Mouse (Mus musculus): ENCODE measurements around the gene Ptbp3. TPM values are rescaled to one million over a fixed set of nuclear protein-coding genes. Genes with fewer than 3 reads are reported as not detected.
"Not testable (repeated sequence)": the region's sequence is repeated elsewhere in the genome, so short reads cannot be mapped to it uniquely, and the experiment has no call there.

Gene Ptbp3
- total and polyA plus RNA-seq, 2 experiments from 2014 or later: 13.2 to 29.2 TPM

- peak overlapping the region; percentile 58; the same call in 1 of the 2 replicates for H3K9ac ChIP-seq (replicated peaks; ENCODE audit: low read length)
- WGBS: 21% methylated on average over 6 of the region's 6 CpGs
- peak; percentile 8 for DNase-seq (ENCODE audit: low spot score)
These were observed 33.0 kb upstream of the Ptbp3 start for GRCm38 (mm10) chr4:59582186-59582585.

GRCm38 (mm10) chr4:59581314-59582185, 32.4 kb upstream of the Ptbp3 start, which contains the start of gene Hsdl2:
Hsdl2 (plus strand) TSS chr4:59581563.
- under 1% methylated on average over 61 of the region's 61 CpGs for WGBS
- no peaks in the 10 kb centered on the region for H3K9me3 ChIP-seq (ENCODE audit: low read length)
- ATAC-seq: peak; percentile 98

More at GRCm38 (mm10) chr4:59582186-59582585, 33.0 kb upstream of the Ptbp3 start:
- Histone ChIP-seq H3K36me3 (ENCODE audit: insufficient read depth, low read length) (no peaks in the 10 kb centered on the region), H3K4me1 (ENCODE audit: insufficient read depth, low read length) (peaks cover 4% of the 10 kb centered on the region; the same call in 1 of the 2 replicates), H3K4me2 (ENCODE audit: low read depth, low read length) (peak overlapping the region; percentile 84), H3K27me3 (ENCODE audit: insufficient read depth, low read length) (no peaks in the 10 kb centered on the region), H3K9me3 (ENCODE audit: low read length) (no peaks in the 10 kb centered on the region), H3K27ac (0 out of 2 replicates have a peak overlapping the region, but pooled peaks have one; percentile 41), H3K4me3 (ENCODE audit: low read length) (peak overlapping the region; percentile 63)
- no peak for TF ChIP-seq CTCF (IDR thresholded peaks at IDR 0.05; ENCODE audit: low read depth)
- no peak for ATAC-seq

GRCm38 (mm10) chr4:59580495-59581281, 31.5 kb upstream of the Ptbp3 start:
- Histone ChIP-seq H3K4me2 (ENCODE audit: low read depth, low read length) (peak overlapping the region; percentile 84), H3K36me3 (ENCODE audit: insufficient read depth, low read length) (no peaks in the 10 kb centered on the region), H3K4me1 (ENCODE audit: insufficient read depth, low read length) (peaks cover 4% of the 10 kb centered on the region; the same call in 1 of the 2 replicates), H3K27ac (peak overlapping the region; percentile 83), H3K9me3 (ENCODE audit: low read length) (no peaks in the 10 kb centered on the region), H3K27me3 (ENCODE audit: insufficient read depth, low read length) (no peaks in the 10 kb centered on the region), H3K4me3 (ENCODE audit: low read length) (peak overlapping the region; percentile 63), H3K9ac (replicated peaks; ENCODE audit: low read length) (peak overlapping the region; percentile 58)
- DNase-seq (ENCODE audit: low spot score) (peak; percentile 80), ATAC-seq (peak; percentile 57)
- TF ChIP-seq CTCF (IDR thresholded peaks at IDR 0.05; ENCODE audit: low read depth): no peak
- under 1% methylated on average over 23 of the region's 23 CpGs for WGBS

More at GRCm38 (mm10) chr4:59581314-59582185, 32.4 kb upstream of the Ptbp3 start, which contains the start of gene Hsdl2:
- DNase-seq (ENCODE audit: low spot score): peak; percentile 100
- Histone ChIP-seq H3K27ac (peak within 1 kb of the TSS; percentile 83), H3K36me3 (ENCODE audit: insufficient read depth, low read length) (no peaks in the 10 kb centered on the region), H3K4me3 (ENCODE audit: low read length) (peak within 1 kb of the TSS; percentile 63), H3K4me1 (ENCODE audit: insufficient read depth, low read length) (peaks cover 4% of the 10 kb centered on the region; the same call in 1 of the 2 replicates), H3K4me2 (ENCODE audit: low read depth, low read length) (peak within 1 kb of the TSS; percentile 84), H3K27me3 (ENCODE audit: insufficient read depth, low read length) (no peaks in the 10 kb centered on the region), H3K9ac (replicated peaks; ENCODE audit: low read length) (peak within 1 kb of the TSS; percentile 58)
- TF ChIP-seq CTCF (IDR thresholded peaks at IDR 0.05; ENCODE audit: low read depth): no peak

DNA sequence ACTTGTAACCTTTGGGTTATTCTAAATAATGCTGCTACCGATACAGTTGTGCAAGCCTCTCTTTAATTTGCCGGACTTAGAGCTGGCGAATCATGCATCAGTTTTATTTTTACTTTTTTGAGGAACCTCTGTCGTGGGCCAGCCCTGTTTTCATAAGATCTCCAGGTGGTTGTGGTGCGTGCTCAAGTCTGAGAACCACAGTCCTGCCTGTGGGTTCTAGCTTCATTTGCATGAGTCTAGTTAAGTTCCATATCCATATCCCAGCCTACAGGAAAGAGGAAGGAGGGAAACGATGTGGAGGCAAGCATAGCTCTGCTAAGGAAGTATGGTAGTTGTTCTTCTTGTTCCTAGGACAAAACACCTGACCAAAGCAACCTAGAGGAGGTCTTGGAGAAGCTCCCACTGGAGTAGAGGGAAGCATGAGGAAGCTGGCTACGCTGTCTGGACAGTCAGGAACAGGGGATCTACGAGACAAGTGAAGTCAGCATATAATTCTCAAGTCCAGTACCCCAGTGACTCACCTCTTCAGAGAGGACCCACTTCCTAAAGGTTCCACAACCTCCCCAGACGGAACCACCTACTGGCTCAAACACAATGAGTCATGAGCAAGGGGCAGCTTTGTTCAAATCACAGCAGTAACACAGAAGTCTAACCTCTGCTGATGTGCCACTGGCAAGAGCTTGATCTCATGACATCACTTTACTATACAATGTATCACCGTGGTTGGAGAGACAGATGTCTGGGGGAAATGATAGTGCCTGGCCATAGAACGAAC, 26.2 kb upstream of the Ptbp3 start:
- 86% methylated on average over 11 of the region's 11 CpGs for WGBS
- Histone ChIP-seq H3K36me3 (ENCODE audit: insufficient read depth, low read length) (no peaks in the 10 kb centered on the region), H3K4me1 (ENCODE audit: insufficient read depth, low read length) (no peaks in the 10 kb centered on the region), H3K27ac (no peak overlapping the region), H3K27me3 (ENCODE audit: insufficient read depth, low read length) (no peaks in the 10 kb centered on the region), H3K4me2 (ENCODE audit: low read depth, low read length) (no peak overlapping the region), H3K9ac (replicated peaks; ENCODE audit: low read length) (no peak overlapping the region), H3K9me3 (ENCODE audit: low read length) (no peaks in the 10 kb centered on the region), H3K4me3 (ENCODE audit: low read length) (no peak overlapping the region)
- DNase-seq (ENCODE audit: low spot score) (no peak), ATAC-seq (no peak)
- TF ChIP-seq CTCF (IDR thresholded peaks at IDR 0.05; ENCODE audit: low read depth): no peak

DNA sequence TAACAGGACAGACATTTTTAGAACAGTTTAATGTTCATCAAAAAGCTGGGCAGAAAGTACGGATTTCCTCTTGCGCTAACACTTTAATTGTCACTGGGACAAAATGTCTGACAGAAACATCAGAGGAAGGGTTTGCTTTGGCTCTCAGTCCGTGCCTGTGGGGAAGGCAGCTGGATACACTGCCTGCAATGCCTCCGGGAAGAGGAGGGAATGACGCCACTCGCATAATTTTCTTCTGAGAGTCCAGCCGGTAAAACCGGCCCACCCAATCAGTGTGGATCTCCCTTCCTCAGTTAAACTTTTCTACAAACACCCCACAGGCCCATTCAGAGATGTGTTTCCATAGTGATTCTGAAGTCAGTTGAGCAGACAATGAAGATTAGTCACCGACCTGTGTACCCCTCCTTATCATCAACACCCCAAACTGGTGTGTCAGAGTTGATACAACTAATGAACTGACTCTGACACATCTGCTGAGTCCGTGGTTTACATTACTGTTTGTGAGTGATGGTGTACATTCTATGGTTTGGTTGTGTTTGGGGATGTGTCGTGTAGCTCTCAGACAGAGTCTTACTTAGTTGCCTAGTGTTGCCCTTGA, 23.5 kb upstream of the Ptbp3 start:
- Histone ChIP-seq H3K9ac (replicated peaks; ENCODE audit: low read length) (no peak overlapping the region), H3K4me1 (ENCODE audit: insufficient read depth, low read length) (no peaks in the 10 kb centered on the region), H3K27ac (no peak overlapping the region), H3K27me3 (ENCODE audit: insufficient read depth, low read length) (no peaks in the 10 kb centered on the region), H3K9me3 (ENCODE audit: low read length) (no peaks in the 10 kb centered on the region), H3K4me3 (ENCODE audit: low read length) (no peak overlapping the region), H3K4me2 (ENCODE audit: low read depth, low read length) (no peak overlapping the region), H3K36me3 (ENCODE audit: insufficient read depth, low read length) (no peaks in the 10 kb centered on the region)
- 82% methylated on average over 11 of the region's 11 CpGs for WGBS
- DNase-seq (ENCODE audit: low spot score) (no peak), ATAC-seq (no peak)
- no peak for TF ChIP-seq CTCF (IDR thresholded peaks at IDR 0.05; ENCODE audit: low read depth)

DNA sequence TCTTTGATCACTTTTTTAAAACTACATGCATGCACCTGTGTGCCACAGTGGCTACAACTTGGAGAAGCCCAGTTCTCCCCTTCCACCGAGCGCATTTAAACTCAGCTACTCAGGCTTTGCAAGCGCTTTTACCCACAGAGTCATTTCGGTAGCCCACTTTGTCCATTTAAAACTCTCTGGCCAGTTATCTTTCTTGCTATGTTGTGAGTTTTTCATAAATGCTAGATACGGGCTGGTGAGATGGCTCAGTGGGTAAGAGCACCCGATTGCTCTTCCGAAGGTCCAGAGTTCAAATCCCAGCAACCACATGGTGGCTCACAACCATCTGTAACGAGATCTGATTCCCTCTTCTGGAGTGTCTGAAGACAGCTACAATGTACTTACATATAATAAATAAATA, 21.4 kb upstream of the Ptbp3 start:
- not testable (repeated sequence) for H3K27me3 ChIP-seq (ENCODE audit: insufficient read depth, low read length); H3K4me1 ChIP-seq (ENCODE audit: insufficient read depth, low read length); H3K27ac ChIP-seq; H3K4me2 ChIP-seq (ENCODE audit: low read depth, low read length); ATAC-seq; H3K4me3 ChIP-seq (ENCODE audit: low read length); DNase-seq (ENCODE audit: low spot score); H3K9ac ChIP-seq (replicated peaks; ENCODE audit: low read length); H3K9me3 ChIP-seq (ENCODE audit: low read length); H3K36me3 ChIP-seq (ENCODE audit: insufficient read depth, low read length)
- WGBS: 93% methylated on average over 7 of the region's 8 CpGs
